ENCODE assay signal across 19 mouse cellular contexts in genomic region chr14:104796348-104796965, GRCm38 (mm10).
DNase-seq lines count a peak whose midpoint lies in the region; ATAC-seq and TF ChIP-seq lines count a peak whose summit lies in the region.
"Had no signal": no experiment of that assay in that cellular context is flagged by ENCODE, and none has a peak within 500 bp of the region (broad histone marks: within the 10 kb centered on the region; RNA-seq: fewer than 3 reads in every experiment).

No protein-coding gene starts in this region.

- TF ChIP-seq POLR2A in lung, adult 2 months (IDR thresholded peaks at IDR 0.05; ENCODE audit: borderline replicate concordance, extremely low read depth, low read depth, low read length): no peak

- no peak overlapping the region for H3K4me3 ChIP-seq in embryonic facial prominence, embryonic 15.5 days (replicated peaks)
- H3K4me3 ChIP-seq in lung, adult 2 months (replicated peaks; ENCODE audit: extremely low read depth, low read depth, low read length): no peak overlapping the region
- H3K4me3 ChIP-seq in neural tube, embryonic 11.5 days (ENCODE audit: low read depth, low read length): no peak overlapping the region
- H3K4me3 ChIP-seq: erythroblast, embryonic 14.5 days; kidney, embryonic 15.5 days; left cerebral cortex, adult 2 months; liver, embryonic 15.5 days; neural tube, embryonic 13.5 days had no signal

- DNase-seq in gastrocnemius, postnatal 14 days: peak; percentile 45
- DNase-seq in gastrocnemius, adult 18-20 months (ENCODE audit: low spot score): no peak
- peak; percentile 4 for DNase-seq in lung, adult 2 months
- peak; percentile 34 for DNase-seq in neural tube, embryonic 11.5 days (ENCODE audit: low spot score)
- no peak for DNase-seq in right cerebral cortex, adult 18-20 months
- DNase-seq: adrenal gland, postnatal 25 days; cerebellum, adult 9-11 months; midbrain, embryonic 14.5 days; right cerebral cortex, postnatal 25 days; thymus, postnatal 25 days had no signal

- no peaks in the 10 kb centered on the region for H3K4me1 ChIP-seq in embryonic facial prominence, embryonic 15.5 days
- no peaks in the 10 kb centered on the region for H3K4me1 ChIP-seq in lung, adult 2 months (ENCODE audit: control insufficient read depth, insufficient read depth, low read length)
- no peaks in the 10 kb centered on the region for H3K4me1 ChIP-seq in neural tube, embryonic 11.5 days (ENCODE audit: control insufficient read depth, insufficient read depth, low read length)
- H3K4me1 ChIP-seq: kidney, embryonic 15.5 days; liver, embryonic 15.5 days had no signal

- TF ChIP-seq CTCF in lung, adult 2 months (IDR thresholded peaks at IDR 0.05; ENCODE audit: insufficient read depth, low read length): no peak

- no peaks in the 10 kb centered on the region for H3K27me3 ChIP-seq in embryonic facial prominence, embryonic 15.5 days
- no peaks in the 10 kb centered on the region for H3K27me3 ChIP-seq in neural tube, embryonic 11.5 days (ENCODE audit: control insufficient read depth, insufficient read depth, low read length)
- H3K27me3 ChIP-seq: kidney, embryonic 15.5 days; liver, embryonic 15.5 days; neural tube, embryonic 13.5 days had no signal

- H3K27ac ChIP-seq in embryonic facial prominence, embryonic 15.5 days (replicated peaks): no peak overlapping the region
- no peak overlapping the region for H3K27ac ChIP-seq in neural tube, embryonic 11.5 days (ENCODE audit: low read depth, low read length)
- H3K27ac ChIP-seq: kidney, embryonic 15.5 days; left cerebral cortex, adult 2 months; liver, embryonic 15.5 days; neural tube, embryonic 13.5 days had no signal

- H3K4me2 ChIP-seq in embryonic facial prominence, embryonic 15.5 days (replicated peaks): peak overlapping the region; percentile 21; the same call in 1 of the 2 replicates
- no peak overlapping the region for H3K4me2 ChIP-seq in neural tube, embryonic 11.5 days (ENCODE audit: low read depth)
- H3K4me2 ChIP-seq: kidney, embryonic 15.5 days; liver, embryonic 15.5 days; neural tube, embryonic 13.5 days had no signal

- WGBS in embryonic facial prominence, embryonic 15.5 days: 43% methylated on average over 17 of the region's 17 CpGs
- WGBS in lung, adult 2 months: 68% methylated on average over 17 of the region's 17 CpGs
- WGBS in neural tube, embryonic 11.5 days: 64% methylated on average over 17 of the region's 17 CpGs

- intact Hi-C loops in gastrocnemius, postnatal 14 days (cut with DNase I; ENCODE audit: low total_unique reads): no loop called here

- 0 out of 2 replicates have a peak, but pooled peaks have one; percentile 24 for ATAC-seq in embryonic facial prominence, embryonic 15.5 days (ENCODE audit: insufficient number of reproducible peaks, low FRiP score, low TSS enrichment, low read depth)
- no peak for ATAC-seq in neural tube, embryonic 11.5 days (ENCODE audit: insufficient read depth, low FRiP score, low TSS enrichment)
- ATAC-seq in granulocyte monocyte progenitor cell, adult 5-6 weeks (replicated peaks; ENCODE audit: poor library complexity, severe bottlenecking): no peak
- ATAC-seq: hindbrain, embryonic 16.5 days; Patski had no signal

- no peak overlapping the region for H3K9ac ChIP-seq in embryonic facial prominence, embryonic 15.5 days
- no peak overlapping the region for H3K9ac ChIP-seq in neural tube, embryonic 11.5 days (ENCODE audit: low read length)
- H3K9ac ChIP-seq: kidney, embryonic 15.5 days; liver, embryonic 15.5 days; neural tube, embryonic 13.5 days had no signal

- no peaks in the 10 kb centered on the region for H3K36me3 ChIP-seq in embryonic facial prominence, embryonic 15.5 days
- H3K36me3 ChIP-seq in neural tube, embryonic 11.5 days (ENCODE audit: control insufficient read depth, insufficient read depth, low read length): no peaks in the 10 kb centered on the region
- H3K36me3 ChIP-seq: kidney, embryonic 15.5 days; liver, embryonic 15.5 days; neural tube, embryonic 13.5 days had no signal

- H3K9me3 ChIP-seq in embryonic facial prominence, embryonic 15.5 days (replicated peaks): no peaks in the 10 kb centered on the region
- no peaks in the 10 kb centered on the region for H3K9me3 ChIP-seq in neural tube, embryonic 11.5 days (ENCODE audit: control insufficient read depth, low read length)
- H3K9me3 ChIP-seq: kidney, embryonic 15.5 days; liver, embryonic 15.5 days; neural tube, embryonic 13.5 days had no signal

Comparison
In these comparisons a context has a peak if more than half of its experiments do, and no peak if none do; other contexts are left out.
1. DNase-seq: peak in gastrocnemius, postnatal 14 days (single experiment), lung, adult 2 months (single experiment) and neural tube, embryonic 11.5 days (single experiment); none in gastrocnemius, adult 18-20 months (single experiment) and right cerebral cortex, adult 18-20 months (single experiment).